Mouse (Mus musculus) thymus, adult 2 months (tissue): ENCODE measurements around the gene Cep89.

Source experiments
- CTCF ChIP-seq: fragments of 200-500 bp; IDR thresholded peaks from 2 replicates; pipeline ENCODE4 v1.5.1; 2012; ENCODE audit warnings: mild to moderate bottlenecking, control low read depth, low read length, moderate library complexity, borderline replicate concordance; ENCODE audit not compliant: control insufficient read depth, poor library complexity, insufficient read depth; ENCODE audit errors: extremely low read depth
- POLR2A ChIP-seq: fragments of 200-500 bp; IDR thresholded peaks from 2 replicates; pipeline ENCODE4 v1.6.1; 2012; ENCODE audit warnings: mild to moderate bottlenecking, low read length, control low read depth, moderate library complexity; ENCODE audit not compliant: control insufficient read depth, poor library complexity, insufficient read depth; ENCODE audit errors: extremely low read depth

DNA sequence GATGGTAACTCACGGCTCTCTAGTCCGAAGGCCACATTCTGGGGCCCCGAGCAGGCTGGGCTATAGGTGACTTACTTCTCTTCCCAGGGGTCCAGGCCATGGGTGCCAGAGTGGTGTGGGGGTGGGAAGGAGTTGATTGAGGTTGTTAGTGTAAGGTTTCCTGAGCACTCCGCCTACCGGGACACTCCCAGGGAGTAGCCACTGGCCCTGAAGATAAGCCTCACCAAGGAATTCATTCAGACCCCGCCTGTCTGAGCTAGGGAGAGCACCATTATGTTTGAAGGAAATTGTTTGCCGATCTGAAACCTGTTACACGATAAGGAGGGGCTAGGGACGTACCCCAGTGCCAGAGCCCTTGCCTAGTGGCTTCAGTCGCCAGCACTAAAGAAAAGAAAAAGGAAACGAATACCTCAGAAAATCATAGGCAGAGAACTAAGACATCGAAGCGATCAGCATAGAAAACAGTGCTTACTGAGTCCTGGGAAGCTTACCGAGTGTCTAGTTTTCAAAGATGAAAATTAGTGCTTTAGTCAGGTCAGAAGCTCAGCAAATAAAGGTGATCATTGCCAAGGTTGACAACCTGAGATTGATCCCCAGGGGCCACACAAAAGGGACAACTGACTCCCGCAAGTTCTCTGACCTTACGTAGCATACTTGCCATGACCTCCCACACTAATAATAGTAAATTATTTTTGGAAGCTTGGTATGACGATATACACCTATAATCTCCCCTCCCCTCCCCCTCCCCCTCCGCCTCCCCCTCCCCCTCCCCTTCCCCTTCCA is 48.7 kb upstream of the Cep89 start:
- TF ChIP-seq CTCF (no peak), POLR2A (no peak)
